Mouse (Mus musculus) heart, postnatal 36 days (tissue): ENCODE data around the gene Smad6. TPM values are rescaled to one million over a fixed set of nuclear protein-coding genes. Genes with fewer than 3 reads are reported as not detected.

ENCODE experiments used
- DNase-seq, 2 experiments: peaks; one replicate each; pipeline ENCODE4 v3.0.0; 2021 to 2022
- intact Hi-C: fragments of 180-260 bp; cut with DNase I; formaldehyde crosslinking; loops from one replicate; pipeline ENCODE4 v1.15.1; 2025
- total RNA-seq, 2 experiments: library from RNA; stranded (reverse); gene quantifications; 2 replicates each; pipeline ENCODE4 v1.2.3; 2021

The Smad6 gene
- total RNA-seq, 2 experiments from 2014 or later: 11.4 to 16.3 TPM

DNA sequence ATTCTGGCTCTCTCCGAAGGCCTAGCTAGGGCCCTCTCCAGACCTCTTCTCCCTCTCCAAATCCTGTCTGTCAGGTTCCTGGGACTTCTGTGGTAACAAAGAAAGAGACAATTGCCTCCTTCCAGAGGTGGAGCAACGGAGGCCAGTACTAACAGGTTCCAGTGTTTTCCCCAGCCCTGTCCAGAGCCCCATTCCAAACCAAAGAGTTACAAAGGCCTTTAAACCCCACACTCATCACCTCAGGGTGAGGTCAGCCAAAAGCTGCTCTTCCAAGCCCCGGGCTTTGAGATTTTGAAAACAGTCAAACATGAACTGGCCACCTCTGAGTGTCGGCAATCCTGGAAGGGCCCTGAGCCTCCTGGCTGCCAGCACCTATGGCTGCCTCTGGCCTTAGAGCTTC, 29.1 kb downstream of the Smad6 start:
- DNase-seq: no peak
- intact Hi-C loops: no loop called here

DNA sequence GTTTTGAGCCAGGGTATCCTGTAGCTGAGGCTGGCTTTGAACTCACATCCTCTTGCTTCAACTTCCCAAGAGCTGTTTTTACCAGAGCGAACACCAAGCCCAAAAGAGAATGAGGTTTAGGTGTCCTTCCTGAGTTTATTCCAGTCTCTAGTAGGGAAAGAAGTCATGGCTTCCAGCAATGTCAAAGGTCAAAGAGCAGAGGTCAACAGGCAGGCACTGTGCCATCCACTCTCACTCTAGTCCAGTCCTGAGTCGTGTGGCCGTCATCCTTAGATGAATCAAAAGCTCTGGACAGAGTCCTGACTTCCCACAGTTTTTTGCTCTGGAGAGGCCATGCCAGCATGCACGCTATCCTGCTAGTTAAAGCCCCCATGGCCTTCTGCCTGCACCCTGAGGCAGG, 30.7 kb downstream of the Smad6 start:
- no peak for DNase-seq
- intact Hi-C loops: no loop called here

- intact Hi-C loops: no loop called here
Measured at GRCm38 (mm10) chr9:63989641-63990040, 32.2 kb downstream of the Smad6 start.

DNA sequence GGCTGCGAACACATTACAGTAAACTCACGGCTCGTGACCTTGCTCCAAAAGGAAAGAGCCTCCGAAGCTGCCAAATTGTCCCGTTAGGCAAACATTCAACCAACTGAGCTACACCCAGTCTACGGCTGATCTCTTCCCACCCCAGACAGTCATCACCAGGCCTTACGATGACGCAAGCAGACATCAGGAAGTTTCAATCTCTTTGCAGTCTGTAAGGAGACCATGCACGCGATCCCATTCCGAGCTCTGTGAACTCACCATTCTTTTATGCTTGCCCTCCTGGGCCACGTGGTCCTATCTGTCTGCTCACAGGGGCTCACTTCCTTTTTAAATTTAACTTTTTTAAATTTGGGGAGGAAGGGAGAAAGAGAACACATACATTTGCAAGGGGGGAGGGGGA, 32.6 kb downstream of the Smad6 start:
- intact Hi-C loops: no loop called here
- DNase-seq: no peak

More at GRCm38 (mm10) chr9:63989641-63990040, 32.2 kb downstream of the Smad6 start:
- DNase-seq: no peak

GRCm38 (mm10) chr9:63985125-63985524, 36.7 kb downstream of the Smad6 start:
- DNase-seq: no peak
- intact Hi-C loops: no loop called here

GRCm38 (mm10) chr9:63982937-63983632, 38.8 kb downstream of the Smad6 start:
- intact Hi-C loops: no loop called here
- DNase-seq: no peak

GRCm38 (mm10) chr9:63981912-63982311, 39.9 kb downstream of the Smad6 start:
- intact Hi-C loops: no loop called here
- no peak for DNase-seq

- intact Hi-C loops: no loop called here
- DNase-seq: no peak
Measured at GRCm38 (mm10) chr9:63981371-63981770, 40.5 kb downstream of the Smad6 start.

- intact Hi-C loops: no loop called here
- no peak for DNase-seq
Measured at GRCm38 (mm10) chr9:63980179-63981086, 41.4 kb downstream of the Smad6 start.

DNA sequence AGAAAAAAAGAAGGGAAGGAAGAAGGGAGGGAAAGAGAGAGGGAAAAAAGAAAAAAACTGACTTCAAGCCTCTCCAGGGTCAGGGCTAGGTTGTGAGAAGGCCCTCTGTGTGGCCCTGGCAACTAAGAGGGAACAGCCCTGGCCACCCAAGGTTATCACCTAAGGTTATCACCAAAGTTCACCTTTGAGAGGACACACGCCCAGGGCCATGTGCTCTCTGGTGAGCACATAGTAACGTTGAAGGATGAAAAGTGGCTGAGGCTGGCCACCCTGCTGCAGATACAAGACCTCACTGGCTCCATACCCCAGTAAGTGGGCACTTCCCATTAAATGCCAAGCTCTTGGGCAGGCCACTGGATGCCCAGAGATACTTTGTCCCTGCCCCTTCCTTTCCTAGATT, 42.6 kb downstream of the Smad6 start:
- no peak for DNase-seq
- intact Hi-C loops: no loop called here

- DNase-seq: no peak
- intact Hi-C loops: no loop called here
Measured at GRCm38 (mm10) chr9:63978682-63979081, 43.2 kb downstream of the Smad6 start.

DNA sequence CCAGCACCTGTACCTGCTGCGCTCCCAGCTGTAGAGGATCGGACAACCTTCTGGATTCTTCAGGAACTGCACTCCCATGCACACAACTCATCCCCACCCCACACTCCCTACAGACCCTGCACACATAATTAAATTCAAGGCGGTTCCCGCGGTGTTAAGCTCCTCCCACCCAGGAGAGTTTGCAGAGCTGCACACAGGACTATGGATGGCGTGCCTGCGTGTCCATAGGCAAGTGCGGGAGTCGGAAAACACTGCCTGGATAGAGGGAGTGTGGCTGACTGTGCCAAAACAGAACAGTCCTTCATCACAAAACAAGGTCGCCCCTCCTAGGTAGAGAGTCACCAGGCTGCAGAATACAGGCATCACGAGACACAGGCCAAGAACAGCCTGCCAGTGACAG, 45.9 kb downstream of the Smad6 start:
- DNase-seq: no peak
- intact Hi-C loops: no loop called here

- DNase-seq: no peak
- intact Hi-C loops: no loop called here
Measured at GRCm38 (mm10) chr9:63974258-63975023, 47.4 kb downstream of the Smad6 start.

- intact Hi-C loops: no loop called here
- DNase-seq: no peak
Measured at GRCm38 (mm10) chr9:63973662-63974190, 48.1 kb downstream of the Smad6 start.

DNA sequence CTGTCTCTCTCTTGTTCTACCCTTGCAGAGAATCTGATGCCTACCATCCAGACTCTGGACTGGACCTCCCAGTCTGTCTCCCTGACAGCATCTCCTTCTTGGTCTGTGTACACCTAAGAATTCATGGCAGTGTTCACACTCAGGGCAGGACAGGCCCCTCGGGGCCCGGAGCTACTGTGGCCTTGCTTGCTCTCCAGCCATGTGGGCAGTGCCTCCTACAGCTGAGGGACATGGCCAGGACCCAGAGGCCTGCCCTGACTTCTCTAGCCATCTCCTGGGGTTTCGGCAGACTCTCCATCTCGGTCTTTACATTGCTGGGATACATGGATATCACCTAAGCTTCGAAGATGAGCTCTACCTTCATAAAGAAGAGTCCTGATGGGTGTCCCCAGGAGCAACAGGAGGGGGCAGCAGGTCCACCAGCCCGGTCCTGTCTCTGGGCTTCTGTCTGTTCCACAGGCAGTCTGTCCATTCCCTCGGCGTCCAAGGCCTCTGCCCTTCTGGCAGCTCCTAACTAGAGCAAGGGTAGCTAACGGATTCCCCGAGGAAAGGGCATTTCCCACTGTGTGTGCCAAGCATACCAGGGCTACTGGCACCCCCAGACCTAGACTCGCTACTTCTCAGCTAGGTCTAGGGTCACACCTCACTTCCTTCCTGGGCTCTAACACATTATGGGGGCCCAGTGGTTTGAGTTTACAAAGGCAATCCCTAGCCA, 49.1 kb downstream of the Smad6 start:
- intact Hi-C loops: no loop called here
- no peak for DNase-seq

GRCm38 (mm10) chr9:63971557-63971956, 50.3 kb downstream of the Smad6 start:
- intact Hi-C loops: no loop called here
- no peak for DNase-seq

GRCm38 (mm10) chr9:63970836-63971235, 51.0 kb downstream of the Smad6 start:
- intact Hi-C loops: no loop called here
- no peak for DNase-seq

DNA sequence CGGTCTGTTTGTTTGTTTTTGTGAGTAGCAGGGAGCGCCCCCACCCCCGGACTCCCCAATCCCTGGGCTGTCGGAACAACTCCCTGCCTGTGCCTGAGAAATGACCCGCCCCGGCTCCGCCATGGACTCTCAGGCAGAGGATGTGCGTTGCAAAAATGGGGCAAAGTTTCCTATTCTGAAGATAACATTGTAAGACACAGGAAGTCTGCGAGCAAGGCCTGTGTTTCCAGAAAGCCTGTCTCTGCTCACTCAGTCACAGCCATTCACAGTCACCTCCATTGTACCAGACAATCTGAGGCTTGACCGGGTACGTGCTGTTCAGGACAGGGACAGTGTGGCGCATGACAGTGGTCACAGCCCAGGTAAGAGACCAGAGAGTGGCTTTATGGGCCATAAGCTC, 51.5 kb downstream of the Smad6 start:
- intact Hi-C loops: no loop called here
- peak; percentile 39 to 53 for DNase-seq

DNA sequence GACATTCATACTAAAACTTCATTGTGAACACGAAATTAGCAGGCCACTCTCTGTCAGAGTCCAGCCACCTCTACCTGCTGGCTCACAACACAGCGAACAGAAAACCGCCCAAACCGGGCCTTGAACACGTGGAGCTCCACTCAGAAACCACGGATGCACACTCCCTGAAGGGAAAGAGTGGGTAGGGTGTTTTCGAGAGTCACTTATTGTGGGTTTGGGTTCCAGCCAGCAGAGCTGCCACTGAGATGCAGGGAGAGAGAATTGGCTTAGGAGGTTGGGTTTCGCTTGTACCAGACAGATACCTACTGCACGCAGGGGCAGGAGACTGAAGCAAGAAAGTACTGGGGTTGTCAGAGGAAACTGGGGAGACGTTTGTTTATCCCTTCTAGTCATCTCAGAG, 52.4 kb downstream of the Smad6 start:
- intact Hi-C loops: loop anchor here (2.0 kb wide), 1 partner anchor 51 kb away; no protein-coding TSS in a partner anchor
- no peak for DNase-seq

DNA sequence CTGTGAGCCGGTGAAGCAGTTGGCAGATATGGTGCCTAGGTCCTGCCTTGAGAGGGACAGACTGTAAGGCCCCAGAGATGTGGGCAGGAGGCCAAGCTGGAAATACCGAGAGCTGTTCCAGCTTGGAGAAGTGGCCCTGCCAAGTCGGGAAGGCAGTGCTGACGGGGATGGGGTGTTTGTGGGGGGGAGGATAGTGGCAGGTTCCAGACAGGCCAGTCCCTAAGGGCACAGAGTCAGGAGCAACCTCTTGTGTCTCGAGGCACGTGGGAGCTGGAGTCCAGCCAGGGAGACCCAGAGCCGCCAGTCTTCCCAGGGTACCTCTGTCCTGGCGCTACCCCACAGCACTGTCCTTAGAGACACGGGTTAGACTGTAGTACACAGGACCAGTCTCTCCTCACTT, 53.3 kb downstream of the Smad6 start:
- DNase-seq: peak; percentile 89 to 92
- intact Hi-C loops: loop anchor here (2.0 kb wide), 1 partner anchor 52 kb away; no protein-coding TSS in a partner anchor
